Mouse (Mus musculus): ENCODE results near the gene Zfp180. TPM values are rescaled to one million over a fixed set of nuclear protein-coding genes. Genes with fewer than 3 reads are reported as not detected.

Zfp180 gene
- polyA plus RNA-seq, 1 experiment from 2014 or later = 30.7 TPM

DNA sequence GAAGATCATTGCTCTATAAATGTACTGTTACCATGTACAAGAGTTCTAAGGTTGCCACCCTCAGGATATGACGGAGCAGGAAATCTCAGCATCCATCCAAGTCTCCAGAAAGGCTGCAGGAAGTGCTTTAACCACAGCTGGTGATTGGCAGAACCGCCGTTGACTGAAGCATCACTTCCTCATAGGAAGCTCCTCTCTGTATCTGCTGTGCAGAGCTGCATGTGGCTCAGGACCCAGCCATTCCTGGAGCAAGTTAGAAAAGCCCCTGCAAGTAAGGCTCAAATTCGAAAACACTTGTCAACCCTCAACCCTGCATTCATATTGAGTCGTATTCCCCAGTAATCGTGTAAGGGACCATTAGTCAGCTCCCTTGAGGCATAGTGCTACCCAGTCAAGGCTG is 60.8 kb downstream of the Zfp180 start:
- H3K4me1 ChIP-seq (ENCODE audit: control insufficient read depth, insufficient read depth, low read length) = no peaks in the 10 kb centered on the region
- H3K4me2 ChIP-seq (ENCODE audit: low read depth, severe bottlenecking) = no peak overlapping the region
- DNase-seq (ENCODE audit: low spot score) = no peak
- H3K4me3 ChIP-seq (ENCODE audit: low read depth, low read length) = no peak overlapping the region
- 91% methylated on average over 6 of the region's 6 CpGs for WGBS
- no peak overlapping the region for H3K9ac ChIP-seq (ENCODE audit: low read length)
- no peak overlapping the region for H3K27ac ChIP-seq (replicated peaks; ENCODE audit: low read depth, low read length)
- peaks cover 3% of the 10 kb centered on the region; the same call in 1 of the 2 replicates for H3K9me3 ChIP-seq (ENCODE audit: control insufficient read depth, low read length)
- no peaks in the 10 kb centered on the region for H3K27me3 ChIP-seq (ENCODE audit: control insufficient read depth, insufficient read depth, low read length)
- no peak for ATAC-seq (ENCODE audit: insufficient number of reproducible peaks, low FRiP score, low TSS enrichment, low read depth)
- peaks cover 7% of the 10 kb centered on the region; the same call in 1 of the 2 replicates for H3K36me3 ChIP-seq (ENCODE audit: control insufficient read depth, insufficient read depth, low read length)

- WGBS = 12% methylated on average over 1 of the region's 1 CpGs
- Histone ChIP-seq H3K27me3 (ENCODE audit: control insufficient read depth, insufficient read depth, low read length) (no peaks in the 10 kb centered on the region), H3K4me2 (ENCODE audit: low read depth, severe bottlenecking) (no peak overlapping the region), H3K4me3 (ENCODE audit: low read depth, low read length) (no peak overlapping the region), H3K27ac (replicated peaks; ENCODE audit: low read depth, low read length) (no peak overlapping the region), H3K9ac (ENCODE audit: low read length) (no peak overlapping the region), H3K9me3 (ENCODE audit: control insufficient read depth, low read length) (no peaks in the 10 kb centered on the region; the same call in 1 of the 2 replicates), H3K36me3 (ENCODE audit: control insufficient read depth, insufficient read depth, low read length) (no peaks in the 10 kb centered on the region), H3K4me1 (ENCODE audit: control insufficient read depth, insufficient read depth, low read length) (no peaks in the 10 kb centered on the region)
- DNase-seq (ENCODE audit: low spot score) (no peak), ATAC-seq (ENCODE audit: insufficient number of reproducible peaks, low FRiP score, low TSS enrichment, low read depth) (no peak)
Observed at GRCm38 (mm10) chr7:24153272-24153671, 71.5 kb downstream of the Zfp180 start.

Other genes with a start within 250 kb of the Zfp180 start
- gene Vmn1r176, start 244.6 kb upstream of the Zfp180 start, polyA plus RNA-seq (2014; fragmentation: Nextera tagmentation; extraction: Ambion mirVana) = not detected in 2 replicates
- gene Vmn1r177, start 215.5 kb upstream of the Zfp180 start, polyA plus RNA-seq (2014; fragmentation: Nextera tagmentation; extraction: Ambion mirVana) = not detected in 2 replicates
- not detected in 2 replicates for gene Vmn1r178, start 189.9 kb upstream of the Zfp180 start, polyA plus RNA-seq (2014; fragmentation: Nextera tagmentation; extraction: Ambion mirVana)
- not detected in 2 replicates for gene Vmn1r179, start 154.9 kb upstream of the Zfp180 start, polyA plus RNA-seq (2014; fragmentation: Nextera tagmentation; extraction: Ambion mirVana)
- gene Vmn1r180, start 131.3 kb upstream of the Zfp180 start, polyA plus RNA-seq (2014; fragmentation: Nextera tagmentation; extraction: Ambion mirVana) = not detected in 2 replicates
- gene Vmn1r181, start 107.3 kb upstream of the Zfp180 start, polyA plus RNA-seq (2014; fragmentation: Nextera tagmentation; extraction: Ambion mirVana) = not detected in 2 replicates
- not detected in 2 replicates for gene V1rd19, start 80.2 kb upstream of the Zfp180 start, polyA plus RNA-seq (2014; fragmentation: Nextera tagmentation; extraction: Ambion mirVana)
- not detected in 2 replicates for gene Vmn1r183, start 28.7 kb upstream of the Zfp180 start, polyA plus RNA-seq (2014; fragmentation: Nextera tagmentation; extraction: Ambion mirVana)
- 3.3 and 5.4 TPM in 2 replicates for gene Zfp112, start 30.4 kb downstream of the Zfp180 start, polyA plus RNA-seq (2014; fragmentation: Nextera tagmentation; extraction: Ambion mirVana)
- gene Zfp235, start 52.2 kb downstream of the Zfp180 start, polyA plus RNA-seq (2014; fragmentation: Nextera tagmentation; extraction: Ambion mirVana) = 18.4 and 18.5 TPM in 2 replicates
- gene Zfp114, start 93.1 kb downstream of the Zfp180 start, polyA plus RNA-seq (2014; fragmentation: Nextera tagmentation; extraction: Ambion mirVana) = 5.3 and 5.9 TPM in 2 replicates
- gene Zfp111, start 129.5 kb downstream of the Zfp180 start, polyA plus RNA-seq (2014; fragmentation: Nextera tagmentation; extraction: Ambion mirVana) = 12.8 and 14.2 TPM in 2 replicates
- gene Zfp109, start 155.6 kb downstream of the Zfp180 start, polyA plus RNA-seq (2014; fragmentation: Nextera tagmentation; extraction: Ambion mirVana) = 4.9 and 5.8 TPM in 2 replicates
- 3.1 and 3.8 TPM in 2 replicates for gene Zfp108, start 172.9 kb downstream of the Zfp180 start, polyA plus RNA-seq (2014; fragmentation: Nextera tagmentation; extraction: Ambion mirVana)
- gene Zfp93, start 188.5 kb downstream of the Zfp180 start, polyA plus RNA-seq (2014; fragmentation: Nextera tagmentation; extraction: Ambion mirVana) = 10.4 and 10.6 TPM in 2 replicates
- gene Zfp61, start 219.3 kb downstream of the Zfp180 start, polyA plus RNA-seq (2014; fragmentation: Nextera tagmentation; extraction: Ambion mirVana) = 50.1 and 51.2 TPM in 2 replicates
- 13.2 and 14.2 TPM in 2 replicates for gene Zfp94, start 234.7 kb downstream of the Zfp180 start, polyA plus RNA-seq (2014; fragmentation: Nextera tagmentation; extraction: Ambion mirVana)

Measured in limb, embryonic 11.5 days (tissue).